Mouse (Mus musculus) kidney, embryonic 16.5 days (tissue): ENCODE results near the gene Pfdn5. TPM values are rescaled to one million over a fixed set of nuclear protein-coding genes. Genes with fewer than 3 reads are reported as not detected.

Experiments
- ATAC-seq: fragments of 200-750 bp; cut with Nextera tagmentation; 2 replicates; pipeline ENCODE4 v1.8.0; 2017; ENCODE audit warnings: moderate TSS enrichment; ENCODE audit not compliant: low FRiP score, low TSS enrichment
- H3K27ac ChIP-seq: fragments of 300-500 bp; sonication (generic); 2 replicates; pipeline ENCODE4 v1.5.1; 2014; ENCODE audit warnings: low read length
- H3K27me3 ChIP-seq: fragments of 300-500 bp; sonication (generic); 2 replicates; pipeline ENCODE4 v1.6.1; 2014; ENCODE audit warnings: low read length, control low read depth, mixed read lengths; ENCODE audit not compliant: insufficient read depth
- H3K36me3 ChIP-seq: fragments of 300-500 bp; sonication (generic); 2 replicates; pipeline ENCODE4 v1.6.1; 2014; ENCODE audit warnings: low read length, control low read depth, mixed read lengths; ENCODE audit not compliant: insufficient read depth
- H3K4me1 ChIP-seq: fragments of 300-500 bp; sonication (generic); 2 replicates; pipeline ENCODE4 v1.6.1; 2014; ENCODE audit warnings: low read length, control low read depth, mixed read lengths; ENCODE audit not compliant: insufficient read depth
- H3K4me2 ChIP-seq: fragments of 300-500 bp; sonication (generic); replicated peaks from 2 replicates; pipeline ENCODE4 v1.6.1; 2014; ENCODE audit warnings: low read depth, low read length
- H3K4me3 ChIP-seq: fragments of 300-500 bp; sonication (generic); 2 replicates; pipeline ENCODE4 v1.5.1; 2014; ENCODE audit warnings: mild to moderate bottlenecking, low read length
- H3K9ac ChIP-seq: fragments of 300-500 bp; sonication (generic); replicated peaks from 2 replicates; pipeline ENCODE4 v1.6.1; 2014; ENCODE audit warnings: low read length
- H3K9me3 ChIP-seq: fragments of 300-500 bp; sonication (generic); 2 replicates; pipeline ENCODE4 v1.6.1; 2016; ENCODE audit warnings: low read length, control low read depth
- WGBS: fragments of 180-500 bp; shearing (Covaris S2); extraction: QIAGEN DNeasy Blood & Tissue Kit; methylation state at CpG from one replicate; pipeline ENCODE4 v1.1.7; 2014; 5-methylcytosine and 5-hydroxymethylcytosine counted together
- polyA plus RNA-seq: library from polyadenylated mRNA; unstranded; fragments of >200 nt; fragmentation: Nextera tagmentation; extraction: Ambion mirVana; gene quantifications from 2 replicates; pipeline ENCODE4 v1.2.1, GENCODE M21; 2015

Gene Pfdn5
- polyA plus RNA-seq, result 376 and 377 TPM in 2 replicates

DNA sequence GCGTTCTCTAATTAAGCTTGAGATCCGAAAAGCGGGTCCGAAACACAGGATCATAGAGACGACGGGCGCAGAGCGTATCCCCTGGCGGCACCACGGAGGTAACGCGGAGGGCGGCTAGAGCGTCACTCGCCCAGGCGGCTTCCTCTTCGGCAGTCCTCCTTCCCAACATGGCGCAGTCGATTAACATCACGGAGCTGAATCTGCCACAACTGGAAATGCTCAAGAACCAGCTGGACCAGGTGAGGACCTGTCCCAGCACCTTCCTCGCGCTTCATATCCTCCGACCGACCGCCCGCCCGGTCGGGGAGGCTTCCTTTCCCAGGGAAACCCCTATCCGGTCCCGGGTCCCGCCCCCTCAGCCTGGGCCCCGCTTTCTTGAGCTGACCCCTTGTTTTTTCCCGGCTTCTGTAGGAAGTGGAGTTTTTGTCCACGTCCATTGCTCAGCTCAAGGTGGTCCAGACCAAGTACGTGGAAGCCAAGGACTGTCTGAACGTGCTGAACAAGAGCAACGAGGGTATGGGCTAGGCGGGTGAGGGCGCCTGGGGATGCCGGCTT, at the start of gene Pfdn5:
Gene Pfdn5 (plus strand): TSS at position 95 of the 555 bp plus-strand sequence.
- no peaks in the 10 kb centered on the region for H3K9me3 ChIP-seq
- WGBS, result under 1% methylated on average over 40 of the region's 40 CpGs

DNA sequence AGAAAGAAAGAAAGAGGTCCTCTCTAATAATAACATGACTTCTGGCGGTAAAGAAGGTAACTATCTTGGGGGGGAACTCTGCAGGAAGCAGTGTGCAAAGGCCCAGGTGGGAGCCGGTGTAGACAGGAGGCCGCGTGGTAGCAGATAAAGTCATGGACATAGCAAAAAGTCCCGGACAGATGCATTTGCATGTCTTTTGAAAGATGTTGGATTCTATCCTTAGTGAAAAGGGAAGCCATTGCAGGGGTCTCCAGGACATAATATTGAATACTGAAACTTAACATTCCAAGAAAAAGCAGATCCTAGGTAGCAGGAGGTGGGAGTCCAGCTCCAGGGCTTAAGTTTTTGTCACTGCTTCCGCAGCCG, 47.2 kb upstream of the Pfdn5 start:
- WGBS, result 34% methylated on average over 7 of the region's 7 CpGs
- peak overlapping the region; percentile 87 for H3K4me2 ChIP-seq

More for the DNA sequence above, at the start of gene Pfdn5:
- peak within 1 kb of the TSS; percentile 75 for H3K4me2 ChIP-seq
- H3K27ac ChIP-seq, result peak within 1 kb of the TSS; percentile 82
- peak within 1 kb of the TSS; percentile 92 for H3K9ac ChIP-seq
- ATAC-seq, result peak; percentile 90
- peaks cover 14% of the 10 kb centered on the region for H3K4me1 ChIP-seq
- H3K36me3 ChIP-seq, result peaks cover 40% of the 10 kb centered on the region
- no peaks in the 10 kb centered on the region for H3K27me3 ChIP-seq
- peak within 1 kb of the TSS; percentile 78 for H3K4me3 ChIP-seq

DNA sequence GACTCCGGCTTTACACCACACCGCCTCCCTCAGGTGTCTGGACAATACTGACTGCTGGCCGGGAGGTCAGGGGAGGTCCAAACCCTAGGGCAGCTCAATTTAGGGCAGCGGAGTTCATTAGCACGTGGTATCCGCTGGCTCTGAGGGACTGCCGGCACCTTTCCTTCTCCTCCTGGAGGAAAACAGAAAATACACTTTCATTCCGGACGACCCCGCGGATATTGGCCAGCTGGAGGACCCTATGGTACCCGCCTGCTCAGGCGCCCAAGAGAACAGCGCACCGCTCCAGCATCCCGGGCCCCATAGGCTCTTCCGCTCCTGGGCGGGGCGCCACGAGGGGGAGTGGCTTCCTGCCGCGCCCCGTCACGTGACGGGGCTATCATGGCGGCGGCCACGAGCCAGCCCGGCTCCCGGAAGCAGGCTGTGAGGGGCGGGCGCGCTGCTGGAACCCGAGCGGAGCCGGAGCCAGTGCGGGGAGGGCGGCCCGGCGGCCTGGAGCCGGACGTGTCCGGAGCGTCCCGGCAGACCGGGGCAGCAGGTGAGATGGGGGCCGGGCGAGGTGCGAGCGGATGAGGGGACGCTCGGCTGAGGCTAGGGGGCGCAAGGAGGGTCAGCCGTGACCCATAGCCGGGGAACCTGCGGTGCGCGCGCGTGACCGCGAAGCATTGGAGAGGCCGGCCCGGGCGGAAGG, 46.7 kb upstream of the Pfdn5 start, which contains the start of gene Mfsd5:
Gene Mfsd5 (plus strand): TSS at position 363 of the 691 bp plus-strand sequence.
- under 1% methylated on average over 62 of the region's 65 CpGs for WGBS
- peaks cover 14% of the 10 kb centered on the region; the same call in 1 of the 2 replicates for H3K36me3 ChIP-seq
- no peaks in the 10 kb centered on the region for H3K9me3 ChIP-seq
- H3K4me3 ChIP-seq, result peak within 1 kb of the TSS; percentile 79
- peak within 1 kb of the TSS; percentile 88 for H3K9ac ChIP-seq
- ATAC-seq, result peak; percentile 97
- peak within 1 kb of the TSS; percentile 91 for H3K27ac ChIP-seq
- H3K27me3 ChIP-seq, result no peaks in the 10 kb centered on the region
- H3K4me2 ChIP-seq, result peak within 1 kb of the TSS; percentile 87
- peaks cover 13% of the 10 kb centered on the region for H3K4me1 ChIP-seq

More for the DNA sequence above, 47.2 kb upstream of the Pfdn5 start:
- Histone ChIP-seq H3K4me1 (peaks cover 13% of the 10 kb centered on the region), H3K4me3 (peak overlapping the region; percentile 79), H3K27ac (peak overlapping the region; percentile 91), H3K36me3 (peaks cover 14% of the 10 kb centered on the region; the same call in 1 of the 2 replicates), H3K27me3 (no peaks in the 10 kb centered on the region), H3K9ac (peak overlapping the region; percentile 88), H3K9me3 (no peaks in the 10 kb centered on the region)
- ATAC-seq, result no peak

DNA sequence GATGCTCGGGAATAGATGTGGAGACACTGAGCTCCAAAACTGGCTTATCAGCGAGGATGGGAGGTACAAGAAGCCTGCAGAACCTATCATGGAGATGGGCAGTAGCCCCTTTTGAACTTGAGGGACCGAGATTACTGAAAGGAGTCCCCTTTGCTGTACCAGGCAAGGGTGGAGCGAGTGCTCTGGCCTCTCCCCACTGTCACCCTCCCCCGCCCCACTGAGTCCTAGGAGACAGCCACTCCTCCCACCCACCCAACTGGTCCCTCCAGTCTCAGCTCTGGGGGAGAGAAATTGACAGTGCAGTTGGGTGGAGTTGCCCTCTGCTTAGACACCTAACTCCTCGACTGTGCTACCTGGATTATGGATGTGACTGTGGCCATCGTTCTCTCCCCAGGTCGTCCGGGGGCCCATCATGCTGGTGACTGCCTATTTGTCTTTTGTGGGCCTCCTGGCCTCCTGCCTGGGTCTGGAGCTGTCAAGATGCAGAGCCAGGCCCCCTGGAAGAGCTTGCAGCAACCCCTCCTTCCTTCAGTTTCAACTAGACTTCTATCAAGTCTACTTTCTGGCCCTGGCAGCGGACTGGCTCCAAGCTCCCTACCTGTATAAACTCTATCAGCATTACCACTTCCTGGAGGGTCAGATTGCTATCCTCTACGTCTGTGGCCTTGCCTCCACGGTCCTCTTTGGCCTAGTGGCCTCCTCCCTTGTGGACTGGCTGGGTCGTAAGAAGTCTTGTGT, 46.0 kb upstream of the Pfdn5 start:
- 24% methylated on average over 13 of the region's 13 CpGs for WGBS
- Histone ChIP-seq H3K4me2 (peak overlapping the region; percentile 87), H3K9ac (peak overlapping the region; percentile 88), H3K9me3 (no peaks in the 10 kb centered on the region), H3K27me3 (no peaks in the 10 kb centered on the region), H3K36me3 (peaks cover 14% of the 10 kb centered on the region; the same call in 1 of the 2 replicates), H3K27ac (peak overlapping the region; percentile 91), H3K4me1 (peaks cover 16% of the 10 kb centered on the region), H3K4me3 (peak overlapping the region; percentile 79)
- ATAC-seq, result peak; percentile 13; the same call in 1 of the 2 replicates

DNA sequence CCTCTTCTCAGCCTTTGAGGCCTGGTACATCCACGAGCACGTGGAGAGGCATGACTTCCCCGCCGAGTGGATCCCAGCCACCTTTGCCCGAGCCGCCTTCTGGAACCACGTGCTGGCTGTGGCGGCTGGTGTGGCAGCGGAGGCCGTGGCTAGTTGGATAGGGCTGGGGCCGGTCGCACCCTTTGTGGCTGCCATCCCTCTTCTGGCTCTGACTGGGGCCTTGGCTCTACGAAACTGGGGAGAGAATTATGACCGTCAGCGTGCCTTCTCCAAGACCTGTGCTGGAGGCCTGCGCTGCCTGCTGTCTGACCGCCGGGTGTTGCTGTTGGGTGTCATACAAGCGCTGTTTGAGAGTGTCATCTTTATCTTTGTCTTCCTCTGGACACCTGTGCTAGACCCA, 45.3 kb upstream of the Pfdn5 start:
- Histone ChIP-seq H3K4me1 (peaks cover 19% of the 10 kb centered on the region), H3K36me3 (peaks cover 14% of the 10 kb centered on the region; the same call in 1 of the 2 replicates), H3K9ac (peak overlapping the region; percentile 88; the same call in 1 of the 2 replicates), H3K4me3 (0 out of 2 replicates have a peak overlapping the region, but pooled peaks have one; percentile 79), H3K4me2 (no peak overlapping the region), H3K27me3 (no peaks in the 10 kb centered on the region), H3K9me3 (no peaks in the 10 kb centered on the region), H3K27ac (no peak overlapping the region)
- WGBS, result 93% methylated on average over 19 of the region's 19 CpGs
- ATAC-seq, result no peak

DNA sequence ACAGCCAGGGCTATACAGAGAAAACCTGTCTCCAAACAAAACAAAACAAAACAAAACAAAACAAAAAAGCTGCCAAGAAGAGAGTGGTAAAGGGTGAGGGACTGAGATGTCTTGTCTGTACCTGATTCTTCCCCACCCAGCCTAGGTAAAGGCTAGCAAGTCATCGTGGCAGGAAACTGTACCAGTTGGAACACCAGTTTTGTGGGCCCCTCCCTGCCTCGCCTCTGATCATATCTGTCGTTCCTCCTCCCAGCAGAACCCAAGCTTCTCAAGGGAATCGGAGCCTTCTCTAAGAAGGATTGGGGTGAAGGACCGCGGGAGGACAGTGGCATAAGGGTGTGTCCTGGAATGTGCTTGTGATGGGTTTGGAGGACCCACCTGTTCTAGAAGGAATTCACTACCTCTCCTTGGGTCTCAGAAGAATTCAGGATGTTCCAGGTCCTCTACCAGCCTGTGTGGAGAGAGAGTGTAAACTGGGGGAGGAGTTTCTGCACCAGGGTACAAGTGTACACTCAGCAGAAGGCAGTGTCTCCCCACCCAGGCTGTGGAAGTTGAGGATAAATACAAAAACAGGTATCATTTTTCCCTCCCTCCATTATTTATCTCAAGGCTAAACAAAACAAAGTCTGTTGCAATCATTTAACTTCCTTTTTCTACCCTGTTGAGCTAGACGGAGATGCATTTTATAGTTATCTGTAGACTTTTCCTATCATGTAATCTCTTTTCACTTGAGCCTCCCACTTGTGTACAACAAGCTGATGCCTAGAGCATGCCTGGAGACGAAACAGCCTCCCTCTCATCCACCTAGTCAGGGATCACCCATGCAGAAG, 43.2 kb upstream of the Pfdn5 start:
- H3K9me3 ChIP-seq, result no peaks in the 10 kb centered on the region
- no peak overlapping the region for H3K4me2 ChIP-seq
- peaks cover 19% of the 10 kb centered on the region for H3K4me1 ChIP-seq
- H3K27ac ChIP-seq, result no peak overlapping the region
- 83% methylated on average over 8 of the region's 8 CpGs for WGBS
- no peak for ATAC-seq
- no peak overlapping the region for H3K4me3 ChIP-seq
- no peak overlapping the region for H3K9ac ChIP-seq
- peaks cover 14% of the 10 kb centered on the region; the same call in 1 of the 2 replicates for H3K36me3 ChIP-seq
- H3K27me3 ChIP-seq, result no peaks in the 10 kb centered on the region

DNA sequence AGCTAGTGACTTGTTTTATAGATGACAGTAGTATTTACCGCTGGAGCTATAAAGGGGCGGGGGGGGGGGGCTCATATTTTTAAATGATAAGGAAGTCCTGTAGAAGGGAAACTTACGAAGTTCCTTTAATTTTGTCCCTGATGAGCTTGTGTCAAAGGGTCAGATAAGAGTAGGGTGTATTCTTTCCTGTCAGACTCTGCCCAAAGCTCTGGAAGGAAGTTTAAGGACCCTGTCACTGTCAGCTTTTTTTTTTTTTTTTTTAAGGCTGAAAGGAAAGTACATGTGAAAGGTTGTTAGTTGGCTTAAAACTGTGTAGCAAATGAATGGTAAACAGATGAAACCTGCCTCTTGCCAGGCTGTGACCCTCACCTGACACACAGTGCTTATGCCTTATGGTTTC, 42.3 kb upstream of the Pfdn5 start:
- Histone ChIP-seq H3K9me3 (no peaks in the 10 kb centered on the region), H3K9ac (no peak overlapping the region), H3K4me3 (no peak overlapping the region), H3K27me3 (no peaks in the 10 kb centered on the region), H3K27ac (no peak overlapping the region), H3K36me3 (peaks cover 14% of the 10 kb centered on the region; the same call in 1 of the 2 replicates), H3K4me1 (peaks cover 17% of the 10 kb centered on the region), H3K4me2 (no peak overlapping the region)
- 70% methylated on average over 3 of the region's 3 CpGs for WGBS
- no peak for ATAC-seq

DNA sequence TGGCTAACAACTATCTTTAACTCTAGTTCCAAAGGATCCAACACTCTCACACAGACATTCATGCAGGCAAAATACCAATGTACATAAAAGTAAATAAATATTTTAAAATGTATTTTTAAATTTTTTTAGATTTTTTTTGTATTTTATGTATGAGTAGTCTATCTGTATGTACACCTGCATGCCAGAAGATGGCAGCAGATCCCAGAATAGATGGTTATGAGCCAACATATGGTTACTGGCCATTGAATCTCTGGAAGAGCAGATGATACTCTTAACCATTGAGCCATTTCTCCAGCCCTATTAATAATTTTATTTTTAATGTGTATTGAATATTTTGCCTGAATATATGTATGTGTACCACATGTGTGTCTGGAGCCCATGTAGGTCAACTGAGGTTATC, 38.5 kb upstream of the Pfdn5 start:
- Histone ChIP-seq H3K36me3 (0 out of 2 replicates have a peak, but pooled peaks cover 3% of the 10 kb centered on the region), H3K4me2 (no peak overlapping the region), H3K4me3 (no peak overlapping the region), H3K4me1 (peaks cover 6% of the 10 kb centered on the region; the same call in 1 of the 2 replicates), H3K9ac (no peak overlapping the region), H3K27me3 (no peaks in the 10 kb centered on the region), H3K9me3 (no peaks in the 10 kb centered on the region), H3K27ac (no peak overlapping the region)
- no peak for ATAC-seq
